Mouse (Mus musculus) lung, adult 2 months (tissue): ENCODE measurements around the gene Olfr750.
A peak's percentile ranks its signal among the peaks of the same experiment; 100 is the strongest.

Experiments used
- CTCF ChIP-seq: fragments of 200-500 bp; IDR thresholded peaks from 2 replicates; pipeline ENCODE4 v1.5.1; 2011; ENCODE audit warnings: mild to moderate bottlenecking, low read length, control low read depth; ENCODE audit not compliant: insufficient read depth
- POLR2A ChIP-seq: fragments of 200-500 bp; IDR thresholded peaks from 2 replicates; pipeline ENCODE4 v1.6.1; 2011; ENCODE audit warnings: low read depth, mild to moderate bottlenecking, control low read depth, low read length, borderline replicate concordance; ENCODE audit errors: extremely low read depth

- TF ChIP-seq CTCF (peak; percentile 57), POLR2A (no peak)
These were observed 47.7 kb downstream of the Olfr750 start for GRCm38 (mm10) chr14:51026391-51027133.
